Mouse (Mus musculus) liver, embryonic 12.5 days (tissue): ENCODE measurements at regions not wholly inside any gene's neighbourhood (a gene's known extent, or its start where the extent isn't known, plus 50 kb on each side); places are given as distances from the start of the nearest gene placed in this dataset.

Experiments
- ATAC-seq: fragments of 200-750 bp; cut with Nextera tagmentation; 2 replicates; pipeline ENCODE4 v1.8.0; 2017; ENCODE audit warnings: moderate number of reproducible peaks, mild to moderate bottlenecking, moderate library complexity
- H3K27ac ChIP-seq: fragments of 300-500 bp; sonication (generic); 2 replicates; pipeline ENCODE4 v1.5.1; 2016; ENCODE audit warnings: mild to moderate bottlenecking
- H3K27me3 ChIP-seq: fragments of 300-500 bp; sonication (generic); replicated peaks from 2 replicates; pipeline ENCODE4 v1.6.1; 2016; ENCODE audit warnings: mild to moderate bottlenecking, moderate library complexity
- H3K36me3 ChIP-seq: fragments of 300-500 bp; sonication (generic); 2 replicates; pipeline ENCODE4 v1.6.1; 2016; ENCODE audit warnings: mild to moderate bottlenecking, moderate library complexity
- H3K4me1 ChIP-seq: fragments of 300-500 bp; sonication (generic); 2 replicates; pipeline ENCODE4 v1.6.1; 2016
- H3K4me2 ChIP-seq: fragments of 300-500 bp; sonication (generic); 2 replicates; pipeline ENCODE4 v1.6.1; 2016; ENCODE audit warnings: mild to moderate bottlenecking, moderate library complexity
- H3K4me3 ChIP-seq: fragments of 300-500 bp; sonication (generic); 2 replicates; pipeline ENCODE4 v1.5.1; 2016; ENCODE audit warnings: mild to moderate bottlenecking, moderate library complexity
- H3K9ac ChIP-seq: fragments of 300-500 bp; sonication (generic); 2 replicates; pipeline ENCODE4 v1.6.1; 2016; ENCODE audit warnings: mild to moderate bottlenecking, moderate library complexity
- H3K9me3 ChIP-seq: fragments of 300-500 bp; sonication (generic); replicated peaks from 2 replicates; pipeline ENCODE4 v1.6.1; 2016; ENCODE audit warnings: mild to moderate bottlenecking, moderate library complexity
- WGBS: fragments of 180-500 bp; shearing (Covaris S2); methylation state at CpG from one replicate; pipeline ENCODE4 v1.1.7; 2016; ENCODE audit not compliant: insufficient replicate concordance; 5-methylcytosine and 5-hydroxymethylcytosine counted together

- no peak overlapping the region for H3K27ac ChIP-seq
- WGBS: 63% methylated on average over 13 of the region's 13 CpGs
- H3K9ac ChIP-seq: no peak overlapping the region
- ATAC-seq: no peak
- no peak overlapping the region for H3K4me3 ChIP-seq
- H3K4me2 ChIP-seq: no peak overlapping the region
- no peaks in the 10 kb centered on the region for H3K4me1 ChIP-seq
- no peaks in the 10 kb centered on the region for H3K27me3 ChIP-seq
- H3K9me3 ChIP-seq: 0 out of 2 replicates have a peak, but pooled peaks cover 10% of the 10 kb centered on the region
- H3K36me3 ChIP-seq: no peaks in the 10 kb centered on the region
Observed at GRCm38 (mm10) chr6:140158986-140159385, 117.7 kb upstream of the Plcz1 start.

GRCm38 (mm10) chr6:140157375-140157774, 116.1 kb upstream of the Plcz1 start:
- H3K36me3 ChIP-seq: no peaks in the 10 kb centered on the region
- H3K27ac ChIP-seq: no peak overlapping the region
- no peak overlapping the region for H3K9ac ChIP-seq
- H3K4me1 ChIP-seq: no peaks in the 10 kb centered on the region
- H3K4me3 ChIP-seq: no peak overlapping the region
- ATAC-seq: no peak
- H3K9me3 ChIP-seq: 0 out of 2 replicates have a peak, but pooled peaks cover 10% of the 10 kb centered on the region
- H3K27me3 ChIP-seq: no peaks in the 10 kb centered on the region
- WGBS: 56% methylated on average over 6 of the region's 6 CpGs
- no peak overlapping the region for H3K4me2 ChIP-seq

- 66% methylated on average over 10 of the region's 10 CpGs for WGBS
- no peak overlapping the region for H3K9ac ChIP-seq
Observed at GRCm38 (mm10) chr6:140152418-140153176, 111.3 kb upstream of the Plcz1 start.

GRCm38 (mm10) chr6:140148628-140149245, 107.5 kb upstream of the Plcz1 start:
- ATAC-seq: no peak
- H3K4me3 ChIP-seq: no peak overlapping the region
- no peaks in the 10 kb centered on the region for H3K4me1 ChIP-seq
- H3K9me3 ChIP-seq: no peaks in the 10 kb centered on the region
- 75% methylated on average over 11 of the region's 11 CpGs for WGBS
- no peak overlapping the region for H3K9ac ChIP-seq
- no peaks in the 10 kb centered on the region for H3K27me3 ChIP-seq
- H3K4me2 ChIP-seq: no peak overlapping the region
- H3K27ac ChIP-seq: no peak overlapping the region
- no peaks in the 10 kb centered on the region for H3K36me3 ChIP-seq

More at GRCm38 (mm10) chr6:140152418-140153176, 111.3 kb upstream of the Plcz1 start:
- ATAC-seq: no peak
- no peak overlapping the region for H3K4me2 ChIP-seq
- no peak overlapping the region for H3K4me3 ChIP-seq
- H3K4me1 ChIP-seq: no peaks in the 10 kb centered on the region
- no peaks in the 10 kb centered on the region for H3K27me3 ChIP-seq
- no peak overlapping the region for H3K27ac ChIP-seq
- no peaks in the 10 kb centered on the region for H3K9me3 ChIP-seq
- no peaks in the 10 kb centered on the region for H3K36me3 ChIP-seq

- Histone ChIP-seq H3K9me3 (no peaks in the 10 kb centered on the region), H3K27me3 (no peaks in the 10 kb centered on the region), H3K27ac (no peak overlapping the region), H3K4me3 (no peak overlapping the region), H3K9ac (no peak overlapping the region), H3K36me3 (no peaks in the 10 kb centered on the region), H3K4me1 (no peaks in the 10 kb centered on the region), H3K4me2 (no peak overlapping the region)
- no peak for ATAC-seq
- 47% methylated on average over 3 of the region's 3 CpGs for whole genome bisulfite sequencing
Observed at GRCm38 (mm10) chr6:140148138-140148537, 106.9 kb upstream of the Plcz1 start.

- Histone ChIP-seq H3K4me2 (no peak overlapping the region), H3K9me3 (no peaks in the 10 kb centered on the region), H3K4me3 (no peak overlapping the region), H3K27ac (no peak overlapping the region), H3K9ac (no peak overlapping the region), H3K4me1 (no peaks in the 10 kb centered on the region), H3K27me3 (no peaks in the 10 kb centered on the region), H3K36me3 (no peaks in the 10 kb centered on the region)
- WGBS: 68% methylated on average over 6 of the region's 6 CpGs
- ATAC-seq: no peak
Observed at GRCm38 (mm10) chr6:140147711-140148110, 106.5 kb upstream of the Plcz1 start.

GRCm38 (mm10) chr6:140133734-140134133, 92.5 kb upstream of the Plcz1 start:
- no peaks in the 10 kb centered on the region for H3K27me3 ChIP-seq
- no peaks in the 10 kb centered on the region for H3K4me1 ChIP-seq
- no peaks in the 10 kb centered on the region for H3K36me3 ChIP-seq
- no peak overlapping the region for H3K4me3 ChIP-seq
- no peaks in the 10 kb centered on the region; the same call in 1 of the 2 replicates for H3K9me3 ChIP-seq
- no peak overlapping the region for H3K4me2 ChIP-seq
- H3K9ac ChIP-seq: no peak overlapping the region
- ATAC-seq: no peak
- WGBS: 66% methylated on average over 8 of the region's 8 CpGs
- H3K27ac ChIP-seq: no peak overlapping the region

- Histone ChIP-seq H3K9ac (no peak overlapping the region), H3K9me3 (peaks cover 19% of the 10 kb centered on the region), H3K27ac (no peak overlapping the region), H3K4me2 (no peak overlapping the region), H3K4me1 (no peaks in the 10 kb centered on the region), H3K4me3 (no peak overlapping the region), H3K27me3 (no peaks in the 10 kb centered on the region), H3K36me3 (no peaks in the 10 kb centered on the region; the same call in 1 of the 2 replicates)
- ATAC-seq: no peak
- whole genome bisulfite sequencing: 73% methylated on average over 7 of the region's 7 CpGs
Observed at GRCm38 (mm10) chr6:140126645-140127044, 85.4 kb upstream of the Plcz1 start.

GRCm38 (mm10) chr6:140114024-140114423, 72.8 kb upstream of the Plcz1 start:
- no peak for ATAC-seq
- WGBS: 60% methylated on average over 2 of the region's 2 CpGs

GRCm38 (mm10) chr6:140112054-140112453, 70.8 kb upstream of the Plcz1 start:
- Histone ChIP-seq H3K27ac (no peak overlapping the region), H3K36me3 (no peaks in the 10 kb centered on the region), H3K9ac (no peak overlapping the region), H3K4me1 (no peaks in the 10 kb centered on the region), H3K9me3 (no peaks in the 10 kb centered on the region), H3K4me2 (no peak overlapping the region), H3K4me3 (no peak overlapping the region), H3K27me3 (no peaks in the 10 kb centered on the region)
- ATAC-seq: no peak
- 82% methylated on average over 10 of the region's 10 CpGs for WGBS

More at GRCm38 (mm10) chr6:140114024-140114423, 72.8 kb upstream of the Plcz1 start:
- no peak overlapping the region for H3K27ac ChIP-seq
- no peak overlapping the region for H3K9ac ChIP-seq
- no peak overlapping the region for H3K4me3 ChIP-seq
- no peaks in the 10 kb centered on the region for H3K9me3 ChIP-seq
- no peak overlapping the region for H3K4me2 ChIP-seq
- H3K36me3 ChIP-seq: no peaks in the 10 kb centered on the region
- H3K27me3 ChIP-seq: no peaks in the 10 kb centered on the region
- H3K4me1 ChIP-seq: no peaks in the 10 kb centered on the region

- H3K27ac ChIP-seq: no peak overlapping the region
- H3K4me3 ChIP-seq: no peak overlapping the region
- H3K27me3 ChIP-seq: no peaks in the 10 kb centered on the region
- 55% methylated on average over 8 of the region's 8 CpGs for WGBS
- H3K4me2 ChIP-seq: no peak overlapping the region
- ATAC-seq: no peak
- no peaks in the 10 kb centered on the region for H3K4me1 ChIP-seq
- no peaks in the 10 kb centered on the region for H3K36me3 ChIP-seq
- no peak overlapping the region for H3K9ac ChIP-seq
- H3K9me3 ChIP-seq: no peaks in the 10 kb centered on the region
Observed at GRCm38 (mm10) chr6:140108083-140108482, 66.8 kb upstream of the Plcz1 start.

- H3K27me3 ChIP-seq: no peaks in the 10 kb centered on the region
- WGBS: 68% methylated on average over 16 of the region's 16 CpGs
- ATAC-seq: no peak
- no peaks in the 10 kb centered on the region for H3K4me1 ChIP-seq
- H3K4me2 ChIP-seq: no peak overlapping the region
- H3K9me3 ChIP-seq: no peaks in the 10 kb centered on the region
- no peak overlapping the region for H3K9ac ChIP-seq
- H3K36me3 ChIP-seq: no peaks in the 10 kb centered on the region
- H3K4me3 ChIP-seq: no peak overlapping the region
- no peak overlapping the region for H3K27ac ChIP-seq
Observed at GRCm38 (mm10) chr6:140107628-140108027, 66.4 kb upstream of the Plcz1 start.
